Mouse (Mus musculus): ENCODE measurements around the gene Dnmt3a. TPM values are rescaled to one million over a fixed set of nuclear protein-coding genes. Genes with fewer than 3 reads are reported as not detected.
A peak's percentile ranks its signal among the peaks of the same experiment; 100 is the strongest.

The Dnmt3a gene
- total and polyA plus RNA-seq, 2 experiments from 2014 or later, result 88.5 to 130 TPM

GRCm38 (mm10) chr12:3870859-3871462 lies 65.2 kb downstream of the Dnmt3a start:
- Histone ChIP-seq H3K4me2 (ENCODE audit: low read depth, low read length, poor library complexity, severe bottlenecking) (no peak overlapping the region), H3K4me3 (ENCODE audit: low read depth, low read length) (no peak overlapping the region)

DNA sequence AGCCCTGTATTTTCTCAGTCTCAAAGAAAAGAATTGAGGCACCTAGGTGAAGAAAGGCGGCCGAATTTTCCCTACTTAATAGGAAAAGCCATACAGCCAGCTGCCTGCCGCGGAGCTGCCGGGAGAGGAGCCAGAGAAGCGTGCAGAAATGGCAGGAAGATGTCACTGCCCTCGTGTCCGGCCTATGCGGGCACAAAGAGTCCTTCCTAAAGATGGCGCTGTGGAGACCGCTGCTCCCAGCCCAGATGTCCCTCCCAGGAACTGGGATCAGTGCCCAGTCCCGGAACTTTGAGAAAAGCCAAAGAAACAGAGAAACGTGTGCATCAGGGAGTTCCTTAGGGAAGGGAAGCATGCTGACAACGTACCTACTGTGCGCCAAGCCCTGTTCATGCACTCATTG lies 65.8 kb downstream of the Dnmt3a start:
- peak; percentile 63 for ATAC-seq (ENCODE audit: low FRiP score)
- WGBS, result 23% methylated on average over 15 of the region's 15 CpGs

More at GRCm38 (mm10) chr12:3870859-3871462, 65.2 kb downstream of the Dnmt3a start:
- H3K27me3 ChIP-seq (ENCODE audit: insufficient read depth, low read length), result no peaks in the 10 kb centered on the region
- TF ChIP-seq CTCF (IDR thresholded peaks at IDR 0.05), result peak; percentile 51
- H3K27ac ChIP-seq (ENCODE audit: low read depth, low read length), result peak overlapping the region; percentile 52
- peak; percentile 78 for ATAC-seq (ENCODE audit: low FRiP score)
- no peak overlapping the region for H3K9ac ChIP-seq (replicated peaks; ENCODE audit: low read length, poor library complexity, severe bottlenecking)
- DNase-seq (ENCODE audit: low spot score), result peak; percentile 46
- 10% methylated on average over 19 of the region's 19 CpGs for WGBS
- no peaks in the 10 kb centered on the region for H3K9me3 ChIP-seq (ENCODE audit: low read length)
- H3K4me1 ChIP-seq (ENCODE audit: insufficient read depth, low read length), result 0 out of 2 replicates have a peak, but pooled peaks cover 4% of the 10 kb centered on the region
- H3K36me3 ChIP-seq (ENCODE audit: insufficient read depth, low read length), result peaks cover 50% of the 10 kb centered on the region

GRCm38 (mm10) chr12:3872410-3873230 lies 66.8 kb downstream of the Dnmt3a start:
- H3K27ac ChIP-seq (ENCODE audit: low read depth, low read length), result no peak overlapping the region
- DNase-seq (ENCODE audit: low spot score) (no peak), ATAC-seq (ENCODE audit: low FRiP score) (no peak)
- peaks cover 58% of the 10 kb centered on the region for H3K36me3 ChIP-seq (ENCODE audit: insufficient read depth, low read length)
- H3K27me3 ChIP-seq (ENCODE audit: insufficient read depth, low read length), result no peaks in the 10 kb centered on the region
- H3K4me2 ChIP-seq (ENCODE audit: low read depth, low read length, poor library complexity, severe bottlenecking), result no peak overlapping the region
- H3K4me1 ChIP-seq (ENCODE audit: insufficient read depth, low read length), result 0 out of 2 replicates have a peak, but pooled peaks cover 4% of the 10 kb centered on the region
- no peak overlapping the region for H3K9ac ChIP-seq (replicated peaks; ENCODE audit: low read length, poor library complexity, severe bottlenecking)
- 72% methylated on average over 9 of the region's 9 CpGs for WGBS
- H3K9me3 ChIP-seq (ENCODE audit: low read length), result no peaks in the 10 kb centered on the region
- TF ChIP-seq CTCF (IDR thresholded peaks at IDR 0.05), result no peak
- H3K4me3 ChIP-seq (ENCODE audit: low read depth, low read length), result no peak overlapping the region

More for the DNA sequence above, 65.8 kb downstream of the Dnmt3a start:
- Histone ChIP-seq H3K36me3 (ENCODE audit: insufficient read depth, low read length) (peaks cover 52% of the 10 kb centered on the region), H3K9me3 (ENCODE audit: low read length) (no peaks in the 10 kb centered on the region), H3K4me2 (ENCODE audit: low read depth, low read length, poor library complexity, severe bottlenecking) (no peak overlapping the region), H3K27me3 (ENCODE audit: insufficient read depth, low read length) (no peaks in the 10 kb centered on the region), H3K27ac (ENCODE audit: low read depth, low read length) (peak overlapping the region; percentile 52), H3K9ac (replicated peaks; ENCODE audit: low read length, poor library complexity, severe bottlenecking) (no peak overlapping the region), H3K4me1 (ENCODE audit: insufficient read depth, low read length) (0 out of 2 replicates have a peak, but pooled peaks cover 4% of the 10 kb centered on the region), H3K4me3 (ENCODE audit: low read depth, low read length) (no peak overlapping the region)
- peak; percentile 57 for TF ChIP-seq CTCF (IDR thresholded peaks at IDR 0.05)
- DNase-seq (ENCODE audit: low spot score), result peak; percentile 89

DNA sequence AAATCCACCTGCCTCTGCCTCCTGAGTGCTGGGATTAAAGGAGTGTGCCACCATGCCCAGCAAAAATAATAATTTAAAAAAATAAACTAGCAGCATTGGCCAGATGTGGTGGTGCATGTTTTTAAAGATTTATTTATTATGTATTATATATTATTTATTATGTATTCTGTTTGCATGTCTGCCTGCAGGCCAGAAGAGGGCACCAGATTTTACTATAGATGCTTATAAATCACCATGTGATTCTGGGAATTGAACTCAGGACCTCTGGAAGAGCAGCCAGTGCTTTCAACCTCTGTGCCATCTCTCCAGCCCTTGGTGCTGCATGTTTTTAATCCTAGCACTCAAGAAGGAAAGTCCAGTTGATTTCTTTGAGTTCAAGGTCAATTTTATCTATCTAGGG lies 69.7 kb downstream of the Dnmt3a start:
- H3K9ac ChIP-seq (replicated peaks; ENCODE audit: low read length, poor library complexity, severe bottlenecking), result no peak overlapping the region
- peak; percentile 50 for TF ChIP-seq CTCF (IDR thresholded peaks at IDR 0.05)
- no peak overlapping the region for H3K4me3 ChIP-seq (ENCODE audit: low read depth, low read length)
- peaks cover 53% of the 10 kb centered on the region for H3K36me3 ChIP-seq (ENCODE audit: insufficient read depth, low read length)
- DNase-seq (ENCODE audit: low spot score), result no peak
- H3K27me3 ChIP-seq (ENCODE audit: insufficient read depth, low read length), result no peaks in the 10 kb centered on the region
- H3K27ac ChIP-seq (ENCODE audit: low read depth, low read length), result no peak overlapping the region
- H3K9me3 ChIP-seq (ENCODE audit: low read length), result no peaks in the 10 kb centered on the region
- H3K4me2 ChIP-seq (ENCODE audit: low read depth, low read length, poor library complexity, severe bottlenecking), result no peak overlapping the region
- ATAC-seq (ENCODE audit: low FRiP score), result no peak
- 0 out of 2 replicates have a peak, but pooled peaks cover 4% of the 10 kb centered on the region for H3K4me1 ChIP-seq (ENCODE audit: insufficient read depth, low read length)

DNA sequence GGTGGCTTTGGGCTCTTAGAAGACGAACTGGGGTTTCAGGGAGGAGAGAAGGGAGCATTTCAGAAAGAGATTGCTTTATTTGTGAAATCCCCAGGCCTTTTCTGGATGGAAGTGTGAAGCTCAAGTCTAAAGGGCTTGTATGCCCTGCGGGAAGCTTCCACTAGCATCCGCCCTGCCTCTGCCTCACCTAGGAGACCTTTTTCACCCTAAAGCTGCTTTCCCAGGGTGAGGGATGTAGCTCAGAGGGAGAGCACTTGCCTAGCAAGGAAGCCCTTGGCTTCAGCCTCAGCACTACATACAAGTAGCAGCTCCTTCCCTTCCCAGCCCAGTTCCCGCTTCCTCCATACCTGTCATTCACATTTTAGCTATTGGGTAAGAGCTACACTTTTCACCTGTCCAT lies 71.6 kb downstream of the Dnmt3a start:
- Histone ChIP-seq H3K4me2 (ENCODE audit: low read depth, low read length, poor library complexity, severe bottlenecking) (no peak overlapping the region), H3K4me3 (ENCODE audit: low read depth, low read length) (no peak overlapping the region), H3K27me3 (ENCODE audit: insufficient read depth, low read length) (no peaks in the 10 kb centered on the region), H3K36me3 (ENCODE audit: insufficient read depth, low read length) (peaks cover 65% of the 10 kb centered on the region), H3K4me1 (ENCODE audit: insufficient read depth, low read length) (no peaks in the 10 kb centered on the region), H3K27ac (ENCODE audit: low read depth, low read length) (no peak overlapping the region), H3K9ac (replicated peaks; ENCODE audit: low read length, poor library complexity, severe bottlenecking) (no peak overlapping the region), H3K9me3 (ENCODE audit: low read length) (no peaks in the 10 kb centered on the region)
- no peak for TF ChIP-seq CTCF (IDR thresholded peaks at IDR 0.05)
- 90% methylated on average over 4 of the region's 4 CpGs for WGBS
- DNase-seq (ENCODE audit: low spot score), result no peak
- ATAC-seq (ENCODE audit: low FRiP score), result no peak

GRCm38 (mm10) chr12:3881474-3881873 lies 75.7 kb downstream of the Dnmt3a start:
- Histone ChIP-seq H3K27me3 (ENCODE audit: insufficient read depth, low read length) (no peaks in the 10 kb centered on the region), H3K4me2 (ENCODE audit: low read depth, low read length, poor library complexity, severe bottlenecking) (no peak overlapping the region), H3K4me1 (ENCODE audit: insufficient read depth, low read length) (peaks cover 14% of the 10 kb centered on the region), H3K27ac (ENCODE audit: low read depth, low read length) (no peak overlapping the region), H3K9ac (replicated peaks; ENCODE audit: low read length, poor library complexity, severe bottlenecking) (no peak overlapping the region), H3K4me3 (ENCODE audit: low read depth, low read length) (no peak overlapping the region), H3K36me3 (ENCODE audit: insufficient read depth, low read length) (peaks cover 44% of the 10 kb centered on the region), H3K9me3 (ENCODE audit: low read length) (no peaks in the 10 kb centered on the region)
- no peak for ATAC-seq (ENCODE audit: low FRiP score)
- 90% methylated on average over 3 of the region's 3 CpGs for WGBS
- no peak for TF ChIP-seq CTCF (IDR thresholded peaks at IDR 0.05)
- DNase-seq (ENCODE audit: low spot score), result no peak
